Mouse (Mus musculus) granulocyte monocyte progenitor cell, adult 5-6 weeks (primary cell): ENCODE data around the gene Alyref. TPM values are rescaled to one million over a fixed set of nuclear protein-coding genes. Genes with fewer than 3 reads are reported as not detected.

Experiments
- ATAC-seq: replicated peaks from 2 replicates; pipeline ENCODE4 v1.8.0; 2016; ENCODE audit warnings: mild to moderate bottlenecking, moderate TSS enrichment, inconsistent platforms; ENCODE audit not compliant: poor library complexity, severe bottlenecking
- total RNA-seq, 2 experiments: library from RNA; stranded (forward) in 1 of 2; stranded (reverse) in 1 of 2; fragments of 200-712, 200-1000 nt in 1 of 2; fragments of >200 nt in 1 of 2; fragmentation: Nextera tagmentation in 1 of 2; gene quantifications; 2 replicates each; pipeline ENCODE4 v1.2.3; 2014 to 2017

Alyref gene
- total RNA-seq, 2 experiments from 2014 or later: 161 to 430 TPM

DNA sequence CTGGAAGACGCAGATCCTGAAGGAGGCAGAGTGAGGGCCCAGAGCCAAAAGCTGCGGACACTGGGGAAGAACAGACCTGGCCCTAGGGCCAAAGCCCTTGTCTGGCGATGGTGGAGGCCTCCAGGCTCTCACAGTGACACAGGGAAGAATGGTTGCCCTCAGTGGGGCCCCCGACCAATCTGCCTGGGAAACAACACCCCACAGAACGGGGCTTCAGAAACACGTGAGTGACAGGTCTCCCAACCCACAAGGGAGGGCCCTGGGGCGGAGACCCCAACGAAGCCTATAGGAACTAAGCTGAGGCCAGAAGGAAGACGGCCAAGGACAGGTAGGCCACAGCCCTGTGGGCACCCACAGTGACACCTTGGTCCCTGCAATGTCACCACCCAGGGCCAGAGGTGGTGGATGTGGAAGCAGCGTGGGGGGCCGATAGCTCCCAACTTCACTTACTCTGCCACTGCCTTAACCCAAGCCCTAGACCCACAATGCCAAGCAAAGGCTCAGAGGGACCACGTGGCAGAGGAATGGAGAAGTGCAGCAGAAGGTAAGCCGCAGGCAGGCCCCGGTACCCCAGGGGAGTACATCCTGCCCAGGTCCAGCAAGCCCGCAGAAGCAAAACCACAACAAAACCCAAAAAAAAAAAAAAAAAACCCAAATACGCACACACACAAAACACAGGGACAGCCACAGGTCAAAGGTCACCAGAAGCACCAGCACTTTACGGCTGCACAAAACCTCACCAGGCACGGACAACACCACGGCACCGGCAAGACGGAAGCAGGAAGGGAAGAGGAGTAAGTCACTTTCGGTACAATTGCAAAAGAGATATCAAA lies 29.5 kb upstream of the Alyref start:
- ATAC-seq: peak; percentile 26

- no peak for ATAC-seq
Observed at GRCm38 (mm10) chr11:120626785-120627467, 28.8 kb upstream of the Alyref start.

DNA sequence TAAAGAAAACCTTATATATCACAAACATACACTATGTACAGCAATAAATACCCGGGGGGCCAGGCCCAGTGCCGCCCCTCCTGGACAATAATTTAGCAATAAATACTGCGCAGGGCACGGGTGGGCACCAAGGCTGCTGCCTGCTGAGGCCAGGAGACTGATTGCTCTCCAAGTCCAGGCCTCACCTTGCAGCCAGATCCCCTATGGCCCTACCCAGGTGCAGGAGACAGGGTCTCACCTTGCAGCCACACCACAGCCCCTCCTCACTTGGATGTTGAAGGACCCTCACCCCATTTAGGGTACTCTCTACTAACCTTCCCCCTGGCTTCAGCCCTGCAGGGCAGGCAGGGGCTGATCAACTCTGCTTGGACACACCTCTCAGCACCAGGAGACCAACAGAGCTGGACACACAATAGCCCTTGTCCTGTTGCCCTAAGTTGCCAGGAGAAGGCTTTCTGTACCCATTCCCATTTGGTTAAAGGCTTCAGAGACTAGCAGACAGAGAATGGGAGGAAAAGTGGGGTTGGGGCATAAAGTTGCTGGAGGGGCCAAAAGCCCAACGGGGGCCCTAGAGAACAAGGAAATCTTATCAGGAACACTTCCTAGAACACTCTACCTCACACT lies 27.1 kb upstream of the Alyref start, which contains the start of gene Sirt7:
TSS of gene Sirt7 (minus strand) at position 89 of the 624 bp plus-strand sequence.
- no peak for ATAC-seq

- peak; percentile 28 for ATAC-seq
Observed at GRCm38 (mm10) chr11:120624680-120625111, 26.5 kb upstream of the Alyref start.

- ATAC-seq: 0 out of 2 replicates have a peak, but pooled peaks have one; percentile 18
Observed at GRCm38 (mm10) chr11:120623961-120624679, 26.0 kb upstream of the Alyref start.

DNA sequence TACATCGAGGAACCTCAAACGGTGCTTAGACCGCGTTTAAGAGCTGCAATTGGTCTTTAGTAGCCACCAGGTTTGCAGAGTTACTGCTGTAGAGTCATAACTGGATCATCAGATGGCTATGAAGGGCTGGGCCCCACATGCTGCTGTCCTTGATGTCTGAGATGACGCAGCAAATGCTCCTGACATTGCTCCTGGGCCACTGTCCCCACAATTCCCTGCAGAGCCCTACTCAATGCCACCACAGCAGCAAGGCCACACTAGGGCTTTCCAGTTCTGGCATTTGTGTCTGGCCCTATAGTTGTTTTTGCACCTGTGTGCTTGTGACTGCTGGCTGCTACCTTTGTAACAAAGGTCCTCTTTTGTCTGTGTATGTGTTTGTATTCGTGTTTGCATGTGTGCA lies 24.6 kb upstream of the Alyref start:
- ATAC-seq: no peak

- no peak for ATAC-seq
Observed at GRCm38 (mm10) chr11:120620195-120620594, 22.0 kb upstream of the Alyref start.

DNA sequence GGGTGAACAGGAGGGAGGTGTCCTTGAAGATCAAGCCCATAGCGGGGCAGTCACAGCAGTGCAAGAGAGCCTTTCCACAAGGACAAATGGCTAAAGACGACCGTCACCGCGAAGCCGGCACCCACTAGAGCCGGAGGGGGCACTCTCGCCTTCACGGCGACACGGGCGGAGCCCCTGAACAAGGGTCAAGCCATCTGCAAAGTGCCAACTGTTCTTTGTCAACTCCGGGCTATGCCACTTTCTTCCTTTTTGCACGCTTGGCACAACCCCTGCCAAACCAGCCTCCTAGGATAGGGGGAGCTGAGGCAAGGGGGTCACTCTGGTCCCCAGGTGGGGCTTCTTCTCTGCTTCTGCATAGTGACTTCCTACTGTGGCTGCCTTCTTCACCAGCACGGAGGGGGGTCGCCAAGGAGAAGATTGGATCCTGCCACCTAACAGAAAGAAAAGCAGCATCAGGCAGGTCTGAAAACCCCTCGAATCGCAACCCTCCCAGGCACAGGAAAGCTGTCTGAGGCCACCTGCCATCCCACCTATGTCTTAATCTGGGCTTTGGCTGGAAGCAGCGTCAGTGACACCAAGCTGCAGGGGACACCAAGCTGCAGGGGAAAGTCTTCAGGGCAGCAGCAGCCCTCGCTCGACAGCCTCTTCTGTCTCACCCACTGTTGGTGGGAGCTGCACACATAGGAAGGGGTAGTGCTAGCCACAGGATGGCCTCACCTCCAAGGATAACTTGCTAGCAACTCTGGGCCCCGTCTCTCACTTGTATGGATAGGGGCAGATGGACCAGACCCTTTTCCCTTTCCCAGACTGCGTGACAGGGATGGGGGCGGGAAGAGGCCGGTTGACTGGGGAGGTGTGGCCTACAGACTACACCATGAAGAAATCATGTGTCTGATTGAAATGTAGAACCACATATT lies 20.7 kb upstream of the Alyref start:
- no peak for ATAC-seq

DNA sequence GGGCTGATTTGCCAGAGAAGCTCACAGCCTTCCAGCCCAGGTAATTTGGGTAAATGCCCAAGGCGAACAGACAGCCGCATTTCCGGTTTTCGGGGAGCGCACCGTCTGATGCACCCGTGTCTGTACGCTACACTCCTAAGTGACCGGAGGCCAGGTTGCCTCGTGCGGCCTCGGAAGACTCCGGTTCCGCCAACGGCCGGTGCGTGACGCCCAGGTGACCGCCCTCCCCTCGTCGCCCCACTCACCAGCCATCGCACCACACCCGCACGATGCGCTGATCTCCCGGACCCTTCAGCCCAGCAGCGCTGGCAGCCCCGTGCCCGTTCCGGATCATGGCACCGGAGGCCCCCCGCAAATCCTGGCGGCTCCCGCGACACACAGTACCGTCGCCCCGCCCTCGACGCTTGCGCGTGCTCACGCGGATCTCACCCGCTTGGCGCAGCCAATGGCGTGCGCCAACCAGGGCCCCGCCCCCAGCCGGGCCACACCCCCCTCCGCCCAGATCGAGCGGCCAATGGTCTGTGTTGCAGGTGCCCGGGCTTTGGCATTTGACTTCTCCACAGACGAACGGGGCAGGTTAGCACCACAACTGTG lies 19.5 kb upstream of the Alyref start, which contains the start of gene Pcyt2:
TSS of gene Pcyt2 (minus strand) at position 418 of the 594 bp plus-strand sequence.
- ATAC-seq: peak; percentile 94

DNA sequence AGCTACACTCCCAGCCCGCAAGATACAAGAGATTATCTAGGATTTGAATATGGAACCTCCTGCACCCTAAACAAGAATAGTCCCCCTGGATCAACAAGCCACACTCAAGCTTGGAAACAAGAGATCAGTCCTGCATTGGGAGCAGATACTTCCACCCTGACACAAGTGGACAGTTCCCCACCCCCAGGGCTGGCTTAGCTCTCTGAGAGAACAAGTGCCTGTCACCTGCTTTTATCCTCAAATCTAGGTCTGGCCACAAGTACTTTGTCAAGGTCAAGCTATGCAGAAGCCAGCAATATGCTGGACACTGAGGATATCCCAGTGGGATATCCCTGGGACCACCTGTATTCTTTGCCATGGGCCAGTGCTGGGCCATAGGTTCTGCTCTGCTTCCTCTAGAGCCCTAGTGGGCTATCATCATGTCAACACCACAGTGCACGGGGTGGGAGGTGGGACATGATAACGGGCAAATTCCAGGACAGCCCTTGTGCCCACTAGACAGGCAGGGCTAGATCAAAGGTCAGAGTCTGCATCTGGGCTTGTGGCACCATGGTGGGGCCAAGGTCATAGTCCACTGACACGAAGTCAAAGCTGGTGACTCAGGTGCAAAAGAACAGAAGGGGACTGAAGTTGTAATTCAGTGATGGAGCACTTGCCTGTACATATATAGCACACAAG lies 18.6 kb upstream of the Alyref start:
- no peak for ATAC-seq

- no peak for ATAC-seq
Observed at GRCm38 (mm10) chr11:120615606-120616203, 17.5 kb upstream of the Alyref start.

- ATAC-seq: no peak
Observed at GRCm38 (mm10) chr11:120615167-120615566, 17.0 kb upstream of the Alyref start.

- ATAC-seq: no peak
Observed at GRCm38 (mm10) chr11:120613976-120614375, 15.8 kb upstream of the Alyref start.

DNA sequence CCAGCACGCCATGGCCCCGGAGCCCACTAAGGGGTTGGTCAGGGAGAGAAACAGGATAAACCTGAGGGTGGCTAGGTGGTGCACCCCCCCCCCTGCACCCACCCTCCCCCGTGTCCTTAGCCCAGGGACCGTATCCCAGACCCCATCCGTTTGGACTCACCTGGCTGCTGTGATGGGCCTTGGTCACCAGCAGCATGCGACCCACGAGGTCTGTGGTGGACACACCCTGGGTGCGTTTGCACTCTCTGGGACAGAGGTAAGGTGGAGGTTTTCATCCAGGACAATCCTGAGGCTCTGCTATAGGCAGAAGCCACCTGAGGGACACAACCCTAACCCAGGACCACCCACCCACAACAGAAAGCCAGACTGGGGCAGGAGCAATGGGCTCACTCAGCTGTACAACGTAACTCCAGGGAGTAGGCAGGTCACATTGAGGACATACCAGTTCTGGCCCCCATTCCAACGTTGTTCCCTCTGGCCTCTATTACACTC lies 15.4 kb upstream of the Alyref start:
- no peak for ATAC-seq

DNA sequence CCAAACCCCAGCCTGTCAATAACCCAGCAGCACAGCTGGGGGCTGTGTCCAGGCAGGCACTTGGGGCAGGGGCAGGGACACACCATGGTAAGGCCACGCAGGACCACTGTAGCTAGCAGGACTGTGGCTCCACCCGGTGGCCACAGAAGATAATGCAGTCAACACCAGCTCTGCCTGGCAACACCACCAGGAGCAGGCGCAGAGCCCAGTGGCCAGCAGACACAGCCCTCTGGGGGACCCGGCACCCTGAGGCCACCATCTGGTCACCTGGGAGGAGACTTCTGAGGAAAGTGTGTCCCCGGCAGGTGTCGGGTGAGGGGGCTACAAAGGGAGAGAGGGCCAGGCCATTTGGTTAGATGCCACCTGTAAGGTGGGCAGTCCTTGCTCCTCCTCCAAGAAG lies 14.6 kb upstream of the Alyref start:
- peak; percentile 67 for ATAC-seq

DNA sequence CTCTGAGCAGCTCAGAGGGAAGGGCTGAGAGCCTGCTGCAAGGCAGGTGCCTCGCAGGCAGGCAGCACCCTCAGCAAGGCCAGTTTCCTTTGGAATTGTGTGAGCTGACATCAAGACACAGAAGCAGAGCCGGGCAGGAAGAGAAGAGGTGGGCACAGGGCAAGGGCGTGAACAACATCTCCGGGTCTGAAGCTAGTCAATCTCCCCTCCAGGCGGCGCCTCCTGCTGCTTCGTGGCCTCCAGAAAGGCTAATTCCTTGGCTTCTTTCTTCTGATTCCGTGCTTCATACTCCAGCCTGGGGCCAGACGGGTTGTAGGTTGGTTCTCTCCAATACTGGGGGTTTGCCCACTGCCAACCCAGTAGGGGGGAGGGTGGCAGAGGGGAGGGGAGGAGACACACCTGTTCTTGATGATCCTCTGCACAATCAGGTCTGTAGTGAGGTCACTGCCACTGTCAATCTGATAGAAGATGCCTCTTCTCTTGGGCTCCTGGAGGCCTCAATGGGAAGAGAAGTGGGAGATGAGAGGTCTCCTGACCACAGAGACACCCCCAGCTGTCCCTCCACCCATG lies 12.4 kb upstream of the Alyref start:
- ATAC-seq: no peak

DNA sequence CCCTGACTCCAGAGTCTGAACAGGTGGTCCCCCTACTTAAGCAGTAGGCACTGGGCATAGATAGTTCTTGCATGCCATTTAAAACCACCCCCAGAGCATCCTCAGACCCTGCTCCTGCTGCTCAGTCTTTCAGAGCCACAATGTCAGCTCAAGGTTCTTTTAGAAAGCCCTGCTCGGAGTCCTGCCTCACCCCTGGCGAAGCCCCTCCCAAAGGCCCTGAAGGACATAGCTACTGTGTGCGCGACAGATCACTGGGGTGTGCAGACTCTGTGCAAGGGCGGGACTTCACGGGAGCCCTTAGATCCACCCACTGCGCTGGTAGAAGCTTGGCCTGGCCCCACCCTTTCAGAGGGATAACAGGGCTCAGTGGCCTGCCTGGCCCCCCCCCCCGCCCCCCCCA lies 11.1 kb upstream of the Alyref start:
- no peak for ATAC-seq
